Mouse (Mus musculus) hindbrain, postnatal 0 days (tissue): ENCODE results near the gene Adora2a. TPM values are rescaled to one million over a fixed set of nuclear protein-coding genes. Genes with fewer than 3 reads are reported as not detected.

Experiments used
- ATAC-seq: fragments of 200-750 bp; cut with Nextera tagmentation; 2 replicates; pipeline ENCODE4 v1.8.0; 2017; ENCODE audit warnings: mild to moderate bottlenecking, moderate TSS enrichment, moderate library complexity
- DNase-seq: peaks from one replicate; pipeline ENCODE4 v3.0.0-alpha.2; 2015; ENCODE audit warnings: low spot score
- H3K27ac ChIP-seq: fragments of 300-500 bp; sonication (generic); 2 replicates; pipeline ENCODE4 v1.5.1; 2014; ENCODE audit warnings: mild to moderate bottlenecking
- H3K27me3 ChIP-seq: fragments of 300-500 bp; sonication (generic); 2 replicates; pipeline ENCODE4 v1.6.1; 2014; ENCODE audit warnings: low read length, mixed read lengths; ENCODE audit not compliant: insufficient read depth
- H3K36me3 ChIP-seq: fragments of 300-500 bp; sonication (generic); 2 replicates; pipeline ENCODE4 v1.6.1; 2014; ENCODE audit warnings: low read length, mixed read lengths; ENCODE audit not compliant: insufficient read depth
- H3K4me1 ChIP-seq: fragments of 300-500 bp; sonication (generic); 2 replicates; pipeline ENCODE4 v1.6.1; 2014; ENCODE audit warnings: antibody characterized with exemption, low read length, mixed read lengths; ENCODE audit not compliant: insufficient read depth
- H3K4me2 ChIP-seq: fragments of 300-500 bp; sonication (generic); 2 replicates; pipeline ENCODE4 v1.6.1; 2014; ENCODE audit warnings: low read depth, mild to moderate bottlenecking, low read length, moderate library complexity, mixed read lengths
- H3K4me3 ChIP-seq: fragments of 300-500 bp; sonication (generic); 2 replicates; pipeline ENCODE4 v1.5.1; 2014; ENCODE audit warnings: low read length
- H3K9ac ChIP-seq: fragments of 300-500 bp; sonication (generic); replicated peaks from 2 replicates; pipeline ENCODE4 v1.6.1; 2014; ENCODE audit warnings: mild to moderate bottlenecking, low read length, moderate library complexity, mixed read lengths
- H3K9me3 ChIP-seq: fragments of 300-500 bp; sonication (generic); 2 replicates; pipeline ENCODE4 v1.6.1; 2016; ENCODE audit warnings: low read length, mixed read lengths
- CTCF ChIP-seq: IDR thresholded peaks from 2 replicates; pipeline ENCODE4 v1.5.1; 2016; ENCODE audit warnings: antibody characterized with exemption, control low read depth, low read depth
- WGBS: fragments of 180-500 bp; shearing (Covaris S2); extraction: QIAGEN DNeasy Blood & Tissue Kit; methylation state at CpG from one replicate; pipeline ENCODE4 v1.1.7; 2014; 5-methylcytosine and 5-hydroxymethylcytosine counted together
- polyA plus RNA-seq: library from polyadenylated mRNA; unstranded; fragments of >200 nt; fragmentation: Nextera tagmentation; extraction: Ambion mirVana; gene quantifications from 2 replicates; pipeline ENCODE4 v1.2.1, GENCODE M21; 2015
- total RNA-seq: library from RNA; depleted of rRNA; stranded (reverse); fragments of >200 nt; gene quantifications from 2 replicates; pipeline ENCODE4 v1.2.3, GENCODE M21; 2014

Gene Adora2a
- total and polyA plus RNA-seq, 2 experiments from 2014 or later: 1.7 to 4.7 TPM

DNA sequence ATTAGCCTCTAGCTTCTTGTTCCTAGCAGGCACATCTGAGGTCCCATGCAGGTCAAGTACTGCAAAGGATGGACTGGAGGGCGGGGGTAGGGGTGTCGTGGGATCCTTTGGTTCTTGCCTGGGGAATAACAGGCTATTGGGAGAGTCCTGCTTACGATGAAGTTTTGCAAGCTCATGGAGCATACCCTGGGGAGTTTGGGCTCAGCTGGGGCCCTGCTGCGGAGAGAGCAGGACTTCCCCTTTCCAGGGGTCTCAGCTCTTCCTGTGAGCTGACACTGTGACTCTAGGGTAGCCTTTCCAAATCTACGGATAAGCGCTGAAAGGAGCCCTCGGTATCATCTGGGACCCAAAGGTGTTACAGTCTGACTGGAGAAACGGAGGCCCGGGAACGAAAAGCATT, 7.7 kb downstream of the Adora2a start:
- no peak for ATAC-seq

DNA sequence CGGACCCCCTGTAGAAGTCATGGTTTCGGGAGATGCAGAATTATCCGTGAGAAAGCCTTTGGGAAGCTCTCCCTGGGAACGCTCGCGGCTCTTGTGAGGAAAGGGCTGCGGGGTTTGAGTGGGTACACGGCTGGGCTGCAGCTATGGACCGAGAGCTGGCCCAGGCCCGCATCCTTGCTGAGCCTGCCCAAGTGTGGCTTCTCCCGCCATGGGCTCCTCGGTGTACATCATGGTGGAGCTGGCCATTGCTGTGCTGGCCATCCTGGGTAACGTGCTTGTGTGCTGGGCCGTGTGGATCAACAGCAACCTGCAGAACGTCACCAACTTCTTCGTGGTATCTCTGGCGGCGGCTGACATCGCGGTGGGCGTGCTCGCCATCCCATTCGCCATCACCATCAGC, 9.1 kb downstream of the Adora2a start:
- Histone ChIP-seq H3K36me3 (no peaks in the 10 kb centered on the region), H3K9me3 (no peaks in the 10 kb centered on the region), H3K27me3 (no peaks in the 10 kb centered on the region), H3K27ac (no peak overlapping the region), H3K4me3 (no peak overlapping the region), H3K4me1 (no peaks in the 10 kb centered on the region), H3K4me2 (no peak overlapping the region), H3K9ac (no peak overlapping the region)
- no peak for ATAC-seq
- DNase-seq: no peak
- 96% methylated on average over 23 of the region's 23 CpGs for WGBS
- TF ChIP-seq CTCF: no peak

More for the DNA sequence above, 7.7 kb downstream of the Adora2a start:
- Histone ChIP-seq H3K27ac (no peak overlapping the region), H3K4me1 (no peaks in the 10 kb centered on the region), H3K36me3 (no peaks in the 10 kb centered on the region), H3K9ac (no peak overlapping the region), H3K9me3 (no peaks in the 10 kb centered on the region), H3K4me3 (no peak overlapping the region), H3K27me3 (no peaks in the 10 kb centered on the region), H3K4me2 (no peak overlapping the region)
- TF ChIP-seq CTCF: no peak
- no peak for DNase-seq
- 76% methylated on average over 10 of the region's 10 CpGs for WGBS

- ATAC-seq: no peak
- Histone ChIP-seq H3K36me3 (no peaks in the 10 kb centered on the region), H3K9ac (no peak overlapping the region), H3K27me3 (no peaks in the 10 kb centered on the region), H3K4me2 (no peak overlapping the region), H3K4me3 (no peak overlapping the region), H3K4me1 (no peaks in the 10 kb centered on the region), H3K9me3 (no peaks in the 10 kb centered on the region), H3K27ac (no peak overlapping the region)
- WGBS: 72% methylated on average over 3 of the region's 3 CpGs
- no peak for TF ChIP-seq CTCF
- DNase-seq: no peak
Observed at GRCm38 (mm10) chr10:75326553-75326952, 9.9 kb downstream of the Adora2a start.

- H3K27ac ChIP-seq: no peak overlapping the region
Observed at GRCm38 (mm10) chr10:75327081-75327480, 10.4 kb downstream of the Adora2a start.

DNA sequence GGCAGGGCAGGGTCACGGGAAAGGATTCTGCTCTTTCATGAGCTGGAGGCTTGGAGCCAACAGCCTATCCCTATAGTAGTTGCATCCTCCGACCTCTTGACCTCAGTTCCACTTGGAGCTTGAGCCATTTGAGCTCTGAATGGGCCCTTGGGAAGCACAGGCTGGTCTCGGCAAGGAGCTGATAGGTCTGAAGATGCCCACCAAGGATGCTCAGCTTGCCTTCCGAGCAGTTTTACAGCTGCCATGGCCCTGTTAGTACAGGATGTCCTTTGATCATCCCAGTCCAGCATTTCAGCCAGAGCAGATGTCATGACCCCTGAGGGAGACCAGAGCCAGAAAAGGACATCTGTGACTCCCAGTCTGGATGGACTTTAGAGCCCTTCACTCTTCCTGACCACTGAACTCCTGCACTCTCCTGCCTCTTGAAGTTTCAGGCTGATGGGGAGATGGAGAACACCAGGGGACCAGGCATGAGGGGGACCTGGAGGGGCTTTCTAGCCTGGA, 11.6 kb downstream of the Adora2a start:
- no peak overlapping the region for H3K4me3 ChIP-seq
- 54% methylated on average over 4 of the region's 4 CpGs for WGBS
- no peak overlapping the region for H3K27ac ChIP-seq
- no peaks in the 10 kb centered on the region for H3K4me1 ChIP-seq
- H3K27me3 ChIP-seq: no peaks in the 10 kb centered on the region
- no peaks in the 10 kb centered on the region for H3K36me3 ChIP-seq
- H3K4me2 ChIP-seq: no peak overlapping the region
- no peaks in the 10 kb centered on the region for H3K9me3 ChIP-seq
- no peak overlapping the region for H3K9ac ChIP-seq
- no peak for TF ChIP-seq CTCF
- ATAC-seq (no peak), DNase-seq (no peak)

More at GRCm38 (mm10) chr10:75327081-75327480, 10.4 kb downstream of the Adora2a start:
- WGBS: 73% methylated on average over 11 of the region's 11 CpGs
- no peaks in the 10 kb centered on the region for H3K9me3 ChIP-seq
- no peak for ATAC-seq
- H3K9ac ChIP-seq: no peak overlapping the region
- H3K36me3 ChIP-seq: no peaks in the 10 kb centered on the region
- no peak for DNase-seq
- H3K27me3 ChIP-seq: no peaks in the 10 kb centered on the region
- no peak overlapping the region for H3K4me3 ChIP-seq
- H3K4me2 ChIP-seq: no peak overlapping the region
- no peak for TF ChIP-seq CTCF
- no peaks in the 10 kb centered on the region for H3K4me1 ChIP-seq

GRCm38 (mm10) chr10:75332268-75332667, 15.6 kb downstream of the Adora2a start:
- DNase-seq: no peak
- Histone ChIP-seq H3K4me1 (no peaks in the 10 kb centered on the region), H3K27ac (no peak overlapping the region), H3K4me2 (no peak overlapping the region), H3K36me3 (no peaks in the 10 kb centered on the region), H3K9me3 (no peaks in the 10 kb centered on the region), H3K4me3 (no peak overlapping the region), H3K9ac (no peak overlapping the region), H3K27me3 (no peaks in the 10 kb centered on the region)
- ATAC-seq: no peak
- no peak for TF ChIP-seq CTCF
- 88% methylated on average over 3 of the region's 3 CpGs for WGBS

GRCm38 (mm10) chr10:75333176-75333776, 16.6 kb downstream of the Adora2a start:
- H3K27ac ChIP-seq: no peak overlapping the region
- no peak for TF ChIP-seq CTCF
- H3K9ac ChIP-seq: no peak overlapping the region
- H3K9me3 ChIP-seq: no peaks in the 10 kb centered on the region
- no peaks in the 10 kb centered on the region for H3K36me3 ChIP-seq
- ATAC-seq (no peak), DNase-seq (no peak)
- WGBS: 93% methylated on average over 23 of the region's 23 CpGs
- H3K4me2 ChIP-seq: no peak overlapping the region
- H3K4me3 ChIP-seq: no peak overlapping the region
- no peaks in the 10 kb centered on the region for H3K27me3 ChIP-seq
- H3K4me1 ChIP-seq: no peaks in the 10 kb centered on the region
